Mouse (Mus musculus) G1E (cell line): ENCODE measurements around the gene Zzef1.

Source experiments
- CTCF ChIP-seq: IDR thresholded peaks from 2 replicates; pipeline ENCODE4 v1.5.1; 2012; ENCODE audit warnings: low read depth, low read length, inconsistent platforms, mixed read lengths
- GATA1 ChIP-seq: IDR thresholded peaks from 2 replicates; pipeline ENCODE4 v1.6.1; 2012; ENCODE audit warnings: borderline replicate concordance, low read length, inconsistent platforms, mixed read lengths

DNA sequence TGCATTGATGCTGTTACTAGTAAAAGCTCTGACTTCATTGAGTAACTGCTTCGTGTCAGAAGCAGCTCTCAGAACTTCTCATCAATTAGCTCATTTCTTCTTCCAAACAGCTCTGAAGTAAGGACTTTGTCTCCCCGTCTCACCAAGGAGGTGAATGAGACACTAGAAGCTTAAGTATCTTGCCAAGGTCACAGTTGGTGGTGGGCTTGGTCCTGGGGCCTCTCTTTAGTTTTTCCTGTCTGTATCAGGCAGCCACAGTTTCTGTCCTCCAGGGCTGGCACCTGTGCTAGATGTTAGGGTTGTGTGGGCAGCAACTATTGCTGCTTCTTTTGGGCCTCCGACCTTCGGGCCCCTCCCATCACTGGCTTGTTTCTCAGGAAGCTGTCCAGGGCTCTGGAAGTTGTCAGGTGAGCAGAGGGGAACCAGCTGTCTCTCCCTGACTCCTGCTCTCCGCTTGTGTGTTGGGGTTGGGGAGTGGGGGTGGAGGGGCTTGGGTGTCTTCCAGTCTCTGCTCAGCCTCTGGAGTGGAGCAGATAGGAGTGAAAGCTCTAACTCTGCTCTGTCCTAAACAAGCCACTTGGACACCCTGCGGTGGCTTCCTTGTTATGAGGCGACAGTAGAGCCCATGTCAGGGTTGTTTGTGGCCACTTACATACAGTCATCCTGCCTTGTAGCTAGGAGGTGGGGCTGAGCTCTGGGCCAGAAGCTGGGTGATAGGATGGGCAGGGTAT, 167.2 kb downstream of the Zzef1 start:
- TF ChIP-seq CTCF (no peak), GATA1 (no peak)
